Mouse (Mus musculus) liver, adult 2 months (tissue): ENCODE results near the gene F2. TPM values are rescaled to one million over a fixed set of nuclear protein-coding genes. Genes with fewer than 3 reads are reported as not detected.

Experiments used
- DNase-seq: peaks from one replicate; pipeline ENCODE4 v3.0.0-alpha.2; 2011; ENCODE audit warnings: low read depth, low spot score; ENCODE audit errors: extremely low read depth
- H3K27ac ChIP-seq: fragments of 200-500 bp; replicated peaks from 2 replicates; pipeline ENCODE4 v1.5.1; 2012; ENCODE audit warnings: low read depth, mild to moderate bottlenecking, control low read depth, inconsistent platforms, low read length; ENCODE audit not compliant: insufficient read depth
- H3K27me3 ChIP-seq: fragments of 200-500 bp; 2 replicates; pipeline ENCODE4 v1.6.1; 2012; ENCODE audit warnings: mild to moderate bottlenecking, moderate library complexity, low read length, inconsistent platforms; ENCODE audit not compliant: control insufficient read depth, insufficient read depth
- H3K36me3 ChIP-seq: fragments of 200-500 bp; 2 replicates; pipeline ENCODE4 v1.6.1; 2012; ENCODE audit warnings: low read length, inconsistent platforms; ENCODE audit not compliant: control insufficient read depth, insufficient read depth
- H3K4me1 ChIP-seq: fragments of 200-500 bp; 2 replicates; pipeline ENCODE4 v1.6.1; 2011; ENCODE audit warnings: low read length; ENCODE audit not compliant: control insufficient read depth, insufficient read depth
- H3K4me3 ChIP-seq: fragments of 200-500 bp; 2 replicates; pipeline ENCODE4 v1.5.1; 2011; ENCODE audit warnings: low read depth, mild to moderate bottlenecking, control low read depth, low read length, moderate library complexity; ENCODE audit not compliant: insufficient read depth
- H3K79me2 ChIP-seq: fragments of 200-500 bp; 2 replicates; pipeline ENCODE4 v1.6.1; 2012; ENCODE audit warnings: inconsistent platforms, mild to moderate bottlenecking, low read length, moderate library complexity; ENCODE audit not compliant: control insufficient read depth, insufficient read depth
- H3K9ac ChIP-seq: fragments of 200-500 bp; 2 replicates; pipeline ENCODE4 v1.6.1; 2012; ENCODE audit warnings: low read depth, mild to moderate bottlenecking, control low read depth, inconsistent platforms, low read length
- CTCF ChIP-seq: fragments of 200-500 bp; IDR thresholded peaks from 2 replicates; pipeline ENCODE4 v1.5.1; 2011; ENCODE audit warnings: low read depth, low read length, control low read depth
- POLR2A ChIP-seq: fragments of 200-500 bp; IDR thresholded peaks from 2 replicates; pipeline ENCODE4 v1.6.1; 2011; ENCODE audit warnings: low read length, control low read depth; ENCODE audit not compliant: insufficient read depth; ENCODE audit errors: extremely low read depth
- WGBS: fragments of 180-500 bp; shearing (Covaris S2); methylation state at CpG from one replicate; pipeline ENCODE4 v1.1.7; 2018; 5-methylcytosine and 5-hydroxymethylcytosine counted together
- polyA plus RNA-seq: library from polyadenylated mRNA; depleted of rRNA; stranded (reverse); fragments of >200 nt; gene quantifications from 2 replicates; pipeline ENCODE4 v1.2.3, GENCODE M21; 2012
- total RNA-seq: library from RNA; depleted of rRNA; stranded (reverse); fragments of >200 nt; gene quantifications from 2 replicates; pipeline ENCODE4 v1.2.3, GENCODE M21; 2014

F2 gene
- total and polyA plus RNA-seq, 2 experiments, result 1,668 to 2,057 TPM

DNA sequence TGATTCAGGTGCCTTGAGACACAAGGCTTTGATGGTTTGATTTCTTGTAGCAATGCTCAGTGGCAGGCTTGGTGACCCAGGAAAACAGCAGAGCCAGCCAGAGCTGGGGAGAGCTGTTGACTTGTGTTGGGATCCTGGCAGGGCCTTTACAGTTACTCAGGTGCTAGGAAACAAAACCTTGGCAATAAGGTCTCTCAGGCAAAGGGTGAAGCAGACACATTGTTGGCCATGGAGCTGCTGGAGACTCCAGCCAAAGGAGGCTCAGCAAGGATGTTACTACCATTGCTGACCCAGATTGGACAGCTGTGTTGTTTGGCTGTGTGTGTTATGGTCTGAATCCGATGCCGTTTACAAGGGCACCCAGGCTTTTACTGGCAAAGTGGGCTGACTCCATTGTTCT, 37.4 kb upstream of the F2 start:
- Histone ChIP-seq H3K36me3 (peaks cover 29% of the 10 kb centered on the region), H3K79me2 (no peaks in the 10 kb centered on the region), H3K4me1 (no peaks in the 10 kb centered on the region), H3K4me3 (no peak overlapping the region), H3K9ac (no peak overlapping the region), H3K27ac (no peak overlapping the region), H3K27me3 (no peaks in the 10 kb centered on the region)
- WGBS, result 91% methylated on average over 2 of the region's 2 CpGs
- DNase-seq, result no peak
- TF ChIP-seq POLR2A (no peak), CTCF (no peak)

- H3K36me3 ChIP-seq, result peaks cover 14% of the 10 kb centered on the region
- no peak for TF ChIP-seq CTCF
- no peak for TF ChIP-seq POLR2A
- H3K27ac ChIP-seq, result no peak overlapping the region
- H3K4me1 ChIP-seq, result no peaks in the 10 kb centered on the region
- WGBS, result 76% methylated on average over 6 of the region's 6 CpGs
- H3K27me3 ChIP-seq, result no peaks in the 10 kb centered on the region
- no peaks in the 10 kb centered on the region for H3K79me2 ChIP-seq
- H3K4me3 ChIP-seq, result no peak overlapping the region
- DNase-seq, result no peak
- no peak overlapping the region for H3K9ac ChIP-seq
Observed at GRCm38 (mm10) chr2:91670038-91670437, 33.8 kb upstream of the F2 start.

- Histone ChIP-seq H3K36me3 (peaks cover 14% of the 10 kb centered on the region; the same call in 1 of the 2 replicates), H3K4me1 (no peaks in the 10 kb centered on the region), H3K9ac (no peak overlapping the region), H3K27ac (no peak overlapping the region), H3K4me3 (no peak overlapping the region), H3K27me3 (no peaks in the 10 kb centered on the region), H3K79me2 (peaks cover 3% of the 10 kb centered on the region; the same call in 1 of the 2 replicates)
- TF ChIP-seq CTCF, result no peak
- no peak for TF ChIP-seq POLR2A
- no peak for DNase-seq
- WGBS, result 97% methylated on average over 8 of the region's 8 CpGs
Observed at GRCm38 (mm10) chr2:91669326-91669725, 33.1 kb upstream of the F2 start.

DNA sequence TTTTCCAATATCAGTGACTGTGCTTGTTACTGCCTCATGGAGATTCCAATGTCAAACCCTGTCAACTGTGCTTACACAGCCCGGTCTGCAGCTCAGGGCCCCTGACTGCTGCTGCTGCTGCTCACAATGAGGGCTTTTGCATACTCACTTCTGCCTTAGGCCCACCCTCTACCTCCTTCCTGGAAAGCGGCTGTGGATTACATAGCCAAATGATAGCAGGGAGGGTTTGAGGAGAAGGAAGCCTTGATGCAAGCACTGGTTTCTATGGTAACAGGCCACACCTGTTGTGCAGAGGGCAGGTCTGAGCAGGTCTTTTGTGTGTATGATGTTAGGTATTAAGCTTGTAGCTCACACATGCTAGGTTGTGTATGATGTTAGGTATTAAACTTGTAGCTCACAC, 31.5 kb upstream of the F2 start:
- Histone ChIP-seq H3K9ac (no peak overlapping the region), H3K36me3 (peaks cover 22% of the 10 kb centered on the region; the same call in 1 of the 2 replicates), H3K27me3 (no peaks in the 10 kb centered on the region), H3K4me3 (no peak overlapping the region), H3K4me1 (no peaks in the 10 kb centered on the region), H3K79me2 (peaks cover 3% of the 10 kb centered on the region; the same call in 1 of the 2 replicates), H3K27ac (no peak overlapping the region)
- TF ChIP-seq POLR2A (no peak), CTCF (no peak)
- WGBS, result 86% methylated on average over 2 of the region's 2 CpGs
- no peak for DNase-seq

- no peak overlapping the region for H3K4me3 ChIP-seq
- H3K4me1 ChIP-seq, result no peaks in the 10 kb centered on the region
- DNase-seq, result no peak
- no peaks in the 10 kb centered on the region for H3K27me3 ChIP-seq
- peaks cover 3% of the 10 kb centered on the region; the same call in 1 of the 2 replicates for H3K79me2 ChIP-seq
- no peak for TF ChIP-seq POLR2A
- H3K27ac ChIP-seq, result no peak overlapping the region
- no peak overlapping the region for H3K9ac ChIP-seq
- WGBS, result 81% methylated on average over 6 of the region's 6 CpGs
- peaks cover 24% of the 10 kb centered on the region; the same call in 1 of the 2 replicates for H3K36me3 ChIP-seq
Observed at GRCm38 (mm10) chr2:91666386-91666910, 30.2 kb upstream of the F2 start.

DNA sequence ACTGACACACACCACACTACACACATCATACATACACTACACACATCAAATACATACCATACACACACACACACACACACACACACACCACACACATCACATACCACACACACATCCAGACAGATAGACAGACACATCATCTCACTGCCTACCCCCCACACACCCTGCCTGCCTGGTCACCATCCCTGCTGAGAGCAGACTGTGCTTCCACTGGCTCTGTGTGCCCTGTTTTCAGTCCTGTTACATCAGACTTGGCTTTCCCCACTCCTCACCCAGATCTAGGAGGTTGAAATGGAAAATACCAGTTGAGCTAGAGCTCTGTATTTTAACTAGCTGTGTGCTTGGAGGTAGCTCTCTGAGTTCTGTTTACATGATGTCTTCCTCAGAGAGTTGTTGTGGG, 28.6 kb upstream of the F2 start:
- Histone ChIP-seq H3K4me1 (peaks cover 2% of the 10 kb centered on the region; the same call in 1 of the 2 replicates), H3K79me2 (peaks cover 3% of the 10 kb centered on the region; the same call in 1 of the 2 replicates), H3K4me3 (no peak overlapping the region), H3K27me3 (no peaks in the 10 kb centered on the region), H3K36me3 (peaks cover 21% of the 10 kb centered on the region; the same call in 1 of the 2 replicates), H3K27ac (no peak overlapping the region), H3K9ac (no peak overlapping the region)
- TF ChIP-seq POLR2A (no peak), CTCF (no peak)
- DNase-seq, result no peak
